Mouse (Mus musculus): ENCODE measurements around the gene BC016579.

DNA sequence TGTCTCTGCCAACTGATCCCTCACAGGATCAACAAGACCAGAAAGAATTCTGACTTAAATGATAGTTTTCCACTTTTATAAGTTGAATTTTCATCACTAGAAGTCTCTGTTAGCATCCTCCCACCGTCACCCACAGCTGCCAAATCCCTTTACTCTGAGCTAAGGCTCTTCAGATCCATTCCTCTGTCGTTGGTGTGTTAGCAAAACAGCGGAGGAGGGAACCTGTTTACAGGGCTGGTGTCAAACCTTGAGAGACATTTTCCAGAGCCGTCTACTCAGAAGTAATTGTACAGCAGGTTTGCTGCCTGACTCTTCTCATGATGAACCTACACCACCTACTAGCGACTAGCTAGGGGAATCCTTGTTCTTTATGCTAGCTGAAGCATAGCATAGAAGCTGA, 45.4 kb upstream of the BC016579 start:
- no peak for TF ChIP-seq CTCF (IDR thresholded peaks at IDR 0.05; ENCODE audit: borderline replicate concordance, insufficient read depth, low read depth, low read length)
- no peak for TF ChIP-seq POLR2A (IDR thresholded peaks at IDR 0.05; ENCODE audit: borderline replicate concordance, insufficient read depth, low read length)

All from cerebellum, adult 2 months (tissue).